Mouse (Mus musculus): Measurements from ENCODE around the gene Cep72. TPM values are rescaled to one million over a fixed set of nuclear protein-coding genes. Genes with fewer than 3 reads are reported as not detected.

The Cep72 gene
- polyA plus RNA-seq, 1 experiment from 2014 or later, result 15.7 TPM

Other genes starting within 250 kb of the Cep72 start
- 0.78 and 0.96 TPM in 2 replicates for gene Nkd2, start 214.7 kb downstream of the Cep72 start, polyA plus RNA-seq (2015; fragmentation: Nextera tagmentation; extraction: Ambion mirVana)
- 32.1 and 33.6 TPM in 2 replicates for gene Trip13, start 124.5 kb downstream of the Cep72 start, polyA plus RNA-seq (2015; fragmentation: Nextera tagmentation; extraction: Ambion mirVana)
- 53.5 and 54.9 TPM in 2 replicates for gene Brd9, start 124.5 kb downstream of the Cep72 start, polyA plus RNA-seq (2015; fragmentation: Nextera tagmentation; extraction: Ambion mirVana)
- gene Zdhhc11, start 98.4 kb downstream of the Cep72 start, polyA plus RNA-seq (2015; fragmentation: Nextera tagmentation; extraction: Ambion mirVana), result not detected in 2 replicates
- 1.9 and 2.0 TPM in 2 replicates for gene Tppp, start 52.9 kb downstream of the Cep72 start, polyA plus RNA-seq (2015; fragmentation: Nextera tagmentation; extraction: Ambion mirVana)
- gene Slc9a3, start 59.2 kb upstream of the Cep72 start, polyA plus RNA-seq (2015; fragmentation: Nextera tagmentation; extraction: Ambion mirVana), result 0.03 and 0.05 TPM in 2 replicates
- 55.6 and 62.2 TPM in 2 replicates for gene Exoc3, start 146.4 kb upstream of the Cep72 start, polyA plus RNA-seq (2015; fragmentation: Nextera tagmentation; extraction: Ambion mirVana)
- gene Ahrr, start 230.0 kb upstream of the Cep72 start, polyA plus RNA-seq (2015; fragmentation: Nextera tagmentation; extraction: Ambion mirVana), result 0.08 and 0.18 TPM in 2 replicates

Data from thymus, postnatal 0 days (tissue).